Mouse (Mus musculus) liver, adult (tissue): ENCODE results near the gene Ascl1.

Source experiments
- GATA4 ChIP-seq: IDR thresholded peaks from 2 replicates; pipeline ENCODE4 v1.6.1; 2014; ENCODE audit warnings: mild to moderate bottlenecking, low read length; ENCODE audit not compliant: insufficient replicate concordance

Gene Ascl1

GRCm38 (mm10) chr10:87446829-87447753 is 46.4 kb downstream of the Ascl1 start:
- TF ChIP-seq GATA4 = no peak

GRCm38 (mm10) chr10:87446139-87446828 is 47.2 kb downstream of the Ascl1 start:
- no peak for TF ChIP-seq GATA4
